ENCODE assay signal across 9 mouse cellular contexts in the genomic region with DNA sequence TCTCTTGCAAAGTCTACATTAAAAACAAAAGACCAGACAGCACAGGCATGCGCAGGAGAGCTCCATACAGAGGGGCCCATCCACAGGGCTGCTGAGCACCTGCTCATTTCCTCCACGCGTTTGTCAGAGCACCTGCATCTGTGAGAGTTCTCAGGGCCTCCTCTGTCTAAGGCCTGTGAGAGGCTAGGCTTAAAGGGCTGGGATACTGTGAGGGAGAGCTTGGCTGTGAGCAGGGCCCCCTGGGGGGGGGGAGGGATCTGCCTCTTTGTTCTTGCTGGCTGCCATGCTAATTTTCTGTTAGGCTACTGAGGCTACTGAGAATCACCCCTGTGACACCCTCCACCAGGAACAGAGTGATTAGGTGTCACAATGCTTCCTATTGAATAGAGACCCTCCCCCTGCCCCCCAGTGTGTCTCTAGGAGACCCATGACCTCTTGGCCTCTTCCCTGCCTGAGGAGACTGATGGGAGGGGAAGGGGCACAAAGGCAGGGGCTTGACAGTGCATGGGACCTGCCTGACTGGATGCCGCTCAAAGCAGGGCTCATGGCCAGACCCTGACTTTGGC. TPM values are rescaled to one million over a fixed set of nuclear protein-coding genes. Genes with fewer than 3 reads are reported as not detected.
A peak's percentile ranks its signal among the peaks of the same experiment; 100 is the strongest.
DNase-seq lines count a peak whose midpoint lies in the region; ATAC-seq and TF ChIP-seq lines count a peak whose summit lies in the region.
"Had no signal": no experiment of that assay in that cellular context is flagged by ENCODE, and none has a peak within 500 bp of the region (broad histone marks: within the 10 kb centered on the region; RNA-seq: fewer than 3 reads in every experiment).

No protein-coding gene starts in this region.

- peak overlapping the region; percentile 90 for H3K27ac ChIP-seq in heart, embryonic 16.5 days (ENCODE audit: low read length)
- peak overlapping the region; percentile 96 for H3K27ac ChIP-seq in embryonic facial prominence, embryonic 13.5 days
- H3K27ac ChIP-seq in limb, embryonic 12.5 days, result peak overlapping the region; percentile 85
- H3K27ac ChIP-seq in stomach, postnatal 0 days (replicated peaks), result no peak overlapping the region

- peak overlapping the region; percentile 50 for H3K9ac ChIP-seq in heart, embryonic 16.5 days (ENCODE audit: low read length)
- H3K9ac ChIP-seq in embryonic facial prominence, embryonic 13.5 days, result no peak overlapping the region
- no peak overlapping the region for H3K9ac ChIP-seq in limb, embryonic 12.5 days (replicated peaks)
- H3K9ac ChIP-seq in stomach, postnatal 0 days (ENCODE audit: low read length), result 0 out of 2 replicates have a peak overlapping the region, but pooled peaks have one; percentile 1

- H3K36me3 ChIP-seq in heart, embryonic 16.5 days (ENCODE audit: control insufficient read depth, insufficient read depth), result no peaks in the 10 kb centered on the region
- H3K36me3 ChIP-seq in embryonic facial prominence, embryonic 13.5 days, result no peaks in the 10 kb centered on the region
- H3K36me3 ChIP-seq in limb, embryonic 12.5 days, result no peaks in the 10 kb centered on the region
- no peaks in the 10 kb centered on the region for H3K36me3 ChIP-seq in stomach, postnatal 0 days (ENCODE audit: control insufficient read depth, insufficient read depth, low read length)
- H3K36me3 ChIP-seq: G1E had no signal

- no peak overlapping the region for H3K4me2 ChIP-seq in heart, embryonic 16.5 days (ENCODE audit: low read depth, low read length)
- no peak overlapping the region for H3K4me2 ChIP-seq in embryonic facial prominence, embryonic 13.5 days
- H3K4me2 ChIP-seq in limb, embryonic 12.5 days, result no peak overlapping the region; the same call in 1 of the 2 replicates
- no peak overlapping the region for H3K4me2 ChIP-seq in stomach, postnatal 0 days (replicated peaks; ENCODE audit: low read depth)

- peaks cover 41% of the 10 kb centered on the region for H3K4me1 ChIP-seq in heart, embryonic 16.5 days (ENCODE audit: control insufficient read depth, insufficient read depth, low read length)
- peaks cover 38% of the 10 kb centered on the region for H3K4me1 ChIP-seq in embryonic facial prominence, embryonic 13.5 days
- H3K4me1 ChIP-seq in limb, embryonic 12.5 days (replicated peaks), result peaks cover 29% of the 10 kb centered on the region
- H3K4me1 ChIP-seq in stomach, postnatal 0 days (replicated peaks; ENCODE audit: control insufficient read depth, insufficient read depth), result peaks cover 16% of the 10 kb centered on the region

- TF ChIP-seq CTCF in stomach, postnatal 0 days (IDR thresholded peaks at IDR 0.05; ENCODE audit: low read depth), result no peak

- H3K4me3 ChIP-seq in heart, embryonic 16.5 days (ENCODE audit: low read length), result no peak overlapping the region
- H3K4me3 ChIP-seq in embryonic facial prominence, embryonic 13.5 days, result no peak overlapping the region
- no peak overlapping the region for H3K4me3 ChIP-seq in limb, embryonic 12.5 days (replicated peaks)
- H3K4me3 ChIP-seq in stomach, postnatal 0 days (ENCODE audit: low read depth, low read length), result no peak overlapping the region

- H3K27me3 ChIP-seq in heart, embryonic 16.5 days (ENCODE audit: control insufficient read depth, insufficient read depth, low read length), result no peaks in the 10 kb centered on the region
- H3K27me3 ChIP-seq in embryonic facial prominence, embryonic 13.5 days, result no peaks in the 10 kb centered on the region; the same call in 1 of the 2 replicates
- no peaks in the 10 kb centered on the region for H3K27me3 ChIP-seq in limb, embryonic 12.5 days
- H3K27me3 ChIP-seq in stomach, postnatal 0 days (ENCODE audit: control insufficient read depth, insufficient read depth, low read length), result no peaks in the 10 kb centered on the region

- WGBS in heart, embryonic 16.5 days, result 38% methylated on average over 4 of the region's 4 CpGs
- WGBS in embryonic facial prominence, embryonic 13.5 days, result 14% methylated on average over 4 of the region's 4 CpGs
- 13% methylated on average over 4 of the region's 4 CpGs for WGBS in limb, embryonic 12.5 days
- WGBS in stomach, postnatal 0 days, result 22% methylated on average over 4 of the region's 4 CpGs

- DNase-seq in heart, adult 8-10 months (ENCODE audit: low spot score), result no peak
- no peak for DNase-seq in stomach, postnatal 0 days (ENCODE audit: low spot score)
- no peak for DNase-seq in spleen, postnatal 36 days (ENCODE audit: low spot score in 2 of 2)
- DNase-seq in frontal cortex, postnatal 36 days (ENCODE audit: low spot score in 2 of 2), result no peak
- no peak for DNase-seq in spleen, adult 18-20 months

- H3K9me3 ChIP-seq in heart, embryonic 16.5 days (replicated peaks; ENCODE audit: control insufficient read depth, low read length), result no peaks in the 10 kb centered on the region
- H3K9me3 ChIP-seq in embryonic facial prominence, embryonic 13.5 days, result no peaks in the 10 kb centered on the region
- no peaks in the 10 kb centered on the region for H3K9me3 ChIP-seq in limb, embryonic 12.5 days
- no peaks in the 10 kb centered on the region for H3K9me3 ChIP-seq in stomach, postnatal 0 days (ENCODE audit: control insufficient read depth, low read length)
- H3K9me3 ChIP-seq: G1E had no signal

- TF ChIP-seq EP300 in stomach, postnatal 0 days (optimal IDR thresholded peaks at IDR 0.05), result no peak

- peak; percentile 33; the same call in 1 of the 2 replicates for ATAC-seq in heart, embryonic 16.5 days (replicated peaks; ENCODE audit: extremely low read depth, insufficient read depth, low FRiP score)
- 0 out of 2 replicates have a peak, but pooled peaks have one; percentile 11 for ATAC-seq in embryonic facial prominence, embryonic 13.5 days (ENCODE audit: insufficient number of reproducible peaks, insufficient read depth, low FRiP score, low TSS enrichment, low read depth)
- peak; percentile 23; the same call in 1 of the 2 replicates for ATAC-seq in limb, embryonic 12.5 days (ENCODE audit: insufficient number of reproducible peaks, insufficient read depth, low FRiP score, low TSS enrichment, low read depth)
- ATAC-seq in stomach, postnatal 0 days (ENCODE audit: low FRiP score, low TSS enrichment), result 0 out of 2 replicates have a peak, but pooled peaks have one; percentile 16

RNA-seq across cellular contexts. Expression of gene Tpra1, which starts 23.7 kb away (rescaled TPM):
- polyA plus RNA-seq in heart, embryonic 16.5 days (2015; fragmentation: Nextera tagmentation; extraction: Ambion mirVana), result 54.9 and 58.0 TPM in 2 replicates
- 10 to 100 TPM; 29.0 to 36.3 (median 32.2) TPM for total RNA-seq in heart, adult 8-10 months (2022)
- polyA plus RNA-seq in embryonic facial prominence, embryonic 13.5 days (2015; fragmentation: Nextera tagmentation; extraction: Ambion mirVana), result 93.2 and 93.5 TPM in 2 replicates
- 75.5 and 76.2 TPM in 2 replicates for polyA plus RNA-seq in limb, embryonic 12.5 days (2016; fragmentation: Nextera tagmentation; extraction: Ambion mirVana)
- 39.8 and 42.8 TPM in 2 replicates for polyA plus RNA-seq in stomach, postnatal 0 days (2015; fragmentation: Nextera tagmentation; extraction: Ambion mirVana)

RNA-seq across cellular contexts. Expression of gene Mcm2, which starts 27.1 kb away (rescaled TPM):
- 88.3 and 94.7 TPM in 2 replicates for polyA plus RNA-seq in heart, embryonic 16.5 days (2015; fragmentation: Nextera tagmentation; extraction: Ambion mirVana)
- total RNA-seq in heart, adult 8-10 months (2022), result 1 to 10 TPM; 4.7 to 6.7 (median 5.6) TPM
- polyA plus RNA-seq in embryonic facial prominence, embryonic 13.5 days (2015; fragmentation: Nextera tagmentation; extraction: Ambion mirVana), result 124 and 131 TPM in 2 replicates
- polyA plus RNA-seq in limb, embryonic 12.5 days (2016; fragmentation: Nextera tagmentation; extraction: Ambion mirVana), result 207 and 208 TPM in 2 replicates
- polyA plus RNA-seq in stomach, postnatal 0 days (2015; fragmentation: Nextera tagmentation; extraction: Ambion mirVana), result 24.2 and 25.0 TPM in 2 replicates

RNA-seq across cellular contexts. Expression of gene Podxl2, which starts 50.9 kb away (rescaled TPM):
- 43.7 and 45.0 TPM in 2 replicates for polyA plus RNA-seq in heart, embryonic 16.5 days (2015; fragmentation: Nextera tagmentation; extraction: Ambion mirVana)
- total RNA-seq in heart, adult 8-10 months (2022), result 10 to 100 TPM; 13.7 to 14.8 (median 14.2) TPM
- polyA plus RNA-seq in embryonic facial prominence, embryonic 13.5 days (2015; fragmentation: Nextera tagmentation; extraction: Ambion mirVana), result 141 and 143 TPM in 2 replicates
- 93.5 and 97.8 TPM in 2 replicates for polyA plus RNA-seq in limb, embryonic 12.5 days (2016; fragmentation: Nextera tagmentation; extraction: Ambion mirVana)
- 31.4 and 38.5 TPM in 2 replicates for polyA plus RNA-seq in stomach, postnatal 0 days (2015; fragmentation: Nextera tagmentation; extraction: Ambion mirVana)
- polyA plus RNA-seq: G1E had no signal

Comparison
In these comparisons a context has a peak if more than half of its experiments do, and no peak if none do; other contexts are left out.
1. H3K9ac ChIP-seq: peak in heart, embryonic 16.5 days (single experiment) and stomach, postnatal 0 days (single experiment); none in embryonic facial prominence, embryonic 13.5 days (single experiment) and limb, embryonic 12.5 days (single experiment).
2. Peak in every context shown above with its lines, with median percentiles within 50 percentile points of each other: ATAC-seq.